Mouse (Mus musculus) midbrain, embryonic 15.5 days (tissue): ENCODE measurements around the gene Cerk. TPM values are rescaled to one million over a fixed set of nuclear protein-coding genes. Genes with fewer than 3 reads are reported as not detected.
A peak's percentile ranks its signal among the peaks of the same experiment; 100 is the strongest.

Source experiments
- ATAC-seq: fragments of 200-750 bp; cut with Nextera tagmentation; replicated peaks from 2 replicates; pipeline ENCODE4 v1.8.0; 2017; ENCODE audit warnings: moderate TSS enrichment
- H3K27ac ChIP-seq: fragments of 300-500 bp; sonication (generic); 2 replicates; pipeline ENCODE4 v1.5.1; 2015; ENCODE audit warnings: mild to moderate bottlenecking, inconsistent platforms
- H3K27me3 ChIP-seq: fragments of 300-500 bp; sonication (generic); replicated peaks from 2 replicates; pipeline ENCODE4 v1.6.1; 2015; ENCODE audit warnings: inconsistent platforms
- H3K36me3 ChIP-seq: fragments of 300-500 bp; sonication (generic); replicated peaks from 2 replicates; pipeline ENCODE4 v1.6.1; 2015; ENCODE audit warnings: inconsistent platforms
- H3K4me1 ChIP-seq: fragments of 300-500 bp; sonication (generic); 2 replicates; pipeline ENCODE4 v1.6.1; 2015; ENCODE audit warnings: inconsistent platforms
- H3K4me2 ChIP-seq: fragments of 300-500 bp; sonication (generic); 2 replicates; pipeline ENCODE4 v1.6.1; 2015; ENCODE audit warnings: inconsistent platforms, mild to moderate bottlenecking, moderate library complexity
- H3K4me3 ChIP-seq: fragments of 300-500 bp; sonication (generic); 2 replicates; pipeline ENCODE4 v1.5.1; 2015; ENCODE audit warnings: mild to moderate bottlenecking, inconsistent platforms
- H3K9ac ChIP-seq: fragments of 300-500 bp; sonication (generic); 2 replicates; pipeline ENCODE4 v1.6.1; 2015; ENCODE audit warnings: mild to moderate bottlenecking, inconsistent platforms
- H3K9me3 ChIP-seq: fragments of 300-500 bp; sonication (generic); 2 replicates; pipeline ENCODE4 v1.6.1; 2016; ENCODE audit warnings: inconsistent platforms
- WGBS: fragments of 180-500 bp; shearing (Covaris S2); methylation state at CpG from one replicate; pipeline ENCODE4 v1.1.7; 2015; ENCODE audit warnings: mixed read lengths; 5-methylcytosine and 5-hydroxymethylcytosine counted together
- polyA plus RNA-seq: library from polyadenylated mRNA; unstranded; fragments of >200 nt; fragmentation: Nextera tagmentation; extraction: Ambion mirVana; gene quantifications from 2 replicates; pipeline ENCODE4 v1.2.1, GENCODE M21; 2015

Gene Cerk
- polyA plus RNA-seq, 1 experiment from 2014 or later: 25.8 TPM

DNA sequence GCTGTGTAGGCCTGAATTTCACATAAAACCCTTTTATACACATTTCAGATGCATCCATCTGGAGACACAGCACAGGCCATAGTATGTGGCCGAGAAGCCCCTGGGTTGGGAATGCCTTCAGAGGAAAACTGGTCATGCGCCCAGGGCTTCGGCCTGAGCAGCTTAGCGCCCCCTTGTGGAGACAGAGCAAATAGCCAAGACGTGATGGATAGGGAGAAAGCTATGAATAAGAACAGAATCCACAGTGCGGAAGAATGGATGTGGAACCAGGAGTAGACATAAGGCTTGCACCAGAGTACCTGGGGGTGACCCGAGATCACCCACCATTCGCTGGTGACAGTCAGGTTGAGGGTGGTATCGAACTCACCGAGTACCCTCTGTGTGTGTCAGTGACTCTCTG is 45.6 kb downstream of the Cerk start:
- WGBS: 27% methylated on average over 10 of the region's 10 CpGs
- ATAC-seq: 0 out of 2 replicates have a peak, but pooled peaks have one; percentile 18
- Histone ChIP-seq H3K9ac (no peak overlapping the region), H3K27me3 (no peaks in the 10 kb centered on the region), H3K36me3 (peaks cover 11% of the 10 kb centered on the region), H3K4me2 (no peak overlapping the region), H3K4me3 (no peak overlapping the region), H3K4me1 (no peaks in the 10 kb centered on the region), H3K9me3 (no peaks in the 10 kb centered on the region), H3K27ac (0 out of 2 replicates have a peak overlapping the region, but pooled peaks have one; percentile 10)

DNA sequence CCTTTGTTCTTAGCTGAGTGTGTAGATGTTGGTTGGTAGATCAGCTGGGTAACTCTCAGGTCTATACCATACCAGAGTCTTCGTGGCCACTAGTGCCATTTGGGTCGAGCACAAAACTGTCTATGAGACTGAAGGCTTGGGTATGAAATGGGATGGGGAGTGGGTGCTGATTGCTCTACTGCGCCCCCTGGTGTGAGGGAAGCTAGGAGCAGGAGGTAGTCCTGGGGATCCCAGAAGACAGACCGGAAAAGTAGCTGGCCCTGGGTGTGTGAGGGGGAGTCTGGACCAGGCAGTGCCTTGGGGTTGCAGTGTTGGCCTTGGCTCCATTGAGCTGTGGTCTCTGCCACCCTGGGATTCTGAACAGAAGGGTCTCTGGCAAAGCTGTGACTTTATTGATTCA is 48.3 kb downstream of the Cerk start:
- H3K4me3 ChIP-seq: no peak overlapping the region
- no peaks in the 10 kb centered on the region for H3K9me3 ChIP-seq
- peaks cover 9% of the 10 kb centered on the region for H3K36me3 ChIP-seq
- H3K4me1 ChIP-seq: 0 out of 2 replicates have a peak, but pooled peaks cover 6% of the 10 kb centered on the region
- H3K27me3 ChIP-seq: no peaks in the 10 kb centered on the region
- ATAC-seq: no peak
- no peak overlapping the region for H3K4me2 ChIP-seq
- H3K9ac ChIP-seq: no peak overlapping the region
- 71% methylated on average over 4 of the region's 4 CpGs for WGBS
- H3K27ac ChIP-seq: no peak overlapping the region

DNA sequence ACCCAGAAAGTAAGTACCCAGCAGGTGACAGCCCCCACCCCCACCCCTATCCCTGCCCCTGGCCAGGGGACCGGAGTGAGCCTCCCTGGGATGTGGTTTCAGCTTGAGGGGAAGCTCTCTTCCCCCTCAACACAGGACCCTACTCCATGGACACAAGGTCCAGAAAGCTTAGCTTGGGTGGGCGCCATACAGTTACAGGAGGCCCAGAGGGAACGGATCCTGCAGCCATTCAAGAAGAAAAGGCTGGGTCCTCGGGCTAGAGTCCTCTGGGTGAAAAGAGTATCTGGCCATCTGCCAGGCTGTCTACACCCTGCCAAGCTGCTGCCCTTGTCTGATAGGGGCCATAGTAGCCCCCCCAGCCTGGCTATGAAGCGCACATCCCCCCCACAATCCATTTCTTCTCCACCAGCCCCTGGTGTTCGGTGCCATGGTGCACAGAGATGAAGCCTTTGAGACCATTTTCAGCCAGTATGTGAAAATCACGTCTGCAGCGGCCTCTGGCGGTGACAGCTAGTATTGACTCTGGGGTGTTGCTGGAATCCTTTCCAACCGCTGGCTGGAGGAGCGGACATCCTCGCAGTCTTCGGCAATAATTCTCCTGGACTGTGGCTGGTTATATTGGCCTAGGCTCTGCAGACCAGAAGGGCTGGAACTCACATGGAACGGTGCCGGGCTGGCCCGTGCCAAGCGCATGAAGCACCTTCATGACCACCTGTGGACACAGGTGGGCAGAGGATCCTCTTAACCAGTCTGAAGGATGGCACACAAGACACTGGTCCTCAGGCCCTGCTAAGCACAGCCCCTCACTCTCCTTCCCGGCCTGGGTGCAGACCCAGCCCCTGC is 50.8 kb downstream of the Cerk start:
- Histone ChIP-seq H3K9me3 (no peaks in the 10 kb centered on the region), H3K4me3 (no peak overlapping the region), H3K4me1 (0 out of 2 replicates have a peak, but pooled peaks cover 6% of the 10 kb centered on the region), H3K4me2 (no peak overlapping the region), H3K27me3 (no peaks in the 10 kb centered on the region), H3K36me3 (peaks cover 15% of the 10 kb centered on the region), H3K9ac (no peak overlapping the region), H3K27ac (peak overlapping the region; percentile 54)
- WGBS: 43% methylated on average over 18 of the region's 18 CpGs
- ATAC-seq: peak; percentile 48

DNA sequence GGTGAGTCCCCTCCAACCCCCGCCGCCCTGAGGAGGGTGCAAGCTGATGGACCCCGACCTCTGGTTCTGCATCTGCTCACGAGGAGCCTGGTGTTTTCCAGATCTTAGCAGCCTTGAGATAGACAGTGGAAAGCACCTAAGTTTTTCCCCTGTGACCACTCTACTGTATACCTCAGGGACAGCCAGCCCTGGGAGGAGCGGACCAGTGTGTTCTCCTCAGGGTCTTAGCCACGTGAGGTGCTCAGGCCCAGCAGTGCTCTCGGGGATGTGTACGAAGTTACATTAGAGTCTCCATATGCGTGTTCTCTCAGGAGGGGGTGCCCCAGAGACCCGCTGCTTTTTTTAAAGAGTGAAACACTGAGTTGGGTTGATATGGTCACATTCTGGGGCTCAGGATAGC is 55.3 kb downstream of the Cerk start:
- H3K27me3 ChIP-seq: no peaks in the 10 kb centered on the region
- H3K4me2 ChIP-seq: no peak overlapping the region
- 0 out of 2 replicates have a peak, but pooled peaks cover 6% of the 10 kb centered on the region for H3K4me1 ChIP-seq
- ATAC-seq: no peak
- H3K9ac ChIP-seq: no peak overlapping the region
- WGBS: 95% methylated on average over 10 of the region's 10 CpGs
- no peak overlapping the region for H3K27ac ChIP-seq
- peaks cover 39% of the 10 kb centered on the region for H3K36me3 ChIP-seq
- no peak overlapping the region for H3K4me3 ChIP-seq
- H3K9me3 ChIP-seq: no peaks in the 10 kb centered on the region

DNA sequence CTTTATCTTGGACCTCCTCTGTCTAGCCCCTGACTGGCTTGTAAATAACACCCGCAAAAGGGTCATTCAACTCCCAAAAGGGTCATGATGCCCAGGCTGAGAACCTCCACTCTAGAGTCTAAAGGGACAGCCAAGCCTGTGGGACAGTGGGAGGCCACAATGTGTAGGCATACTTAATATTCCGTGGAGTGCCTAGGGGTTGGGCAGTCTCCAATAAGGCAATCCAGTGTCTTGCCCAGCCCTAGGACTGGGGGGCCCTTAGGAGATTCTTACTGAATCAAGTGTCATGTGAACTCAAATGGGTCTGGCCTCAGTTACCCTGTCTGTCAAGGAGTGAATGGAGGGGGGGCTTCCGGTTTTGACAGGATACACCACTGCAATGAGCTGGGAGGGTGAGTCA is 56.9 kb downstream of the Cerk start:
- H3K27me3 ChIP-seq: no peaks in the 10 kb centered on the region
- H3K9ac ChIP-seq: no peak overlapping the region
- H3K27ac ChIP-seq: no peak overlapping the region
- H3K4me1 ChIP-seq: 0 out of 2 replicates have a peak, but pooled peaks cover 3% of the 10 kb centered on the region
- ATAC-seq: no peak
- WGBS: 83% methylated on average over 3 of the region's 3 CpGs
- H3K9me3 ChIP-seq: no peaks in the 10 kb centered on the region
- H3K4me3 ChIP-seq: no peak overlapping the region
- peaks cover 39% of the 10 kb centered on the region for H3K36me3 ChIP-seq
- H3K4me2 ChIP-seq: no peak overlapping the region

DNA sequence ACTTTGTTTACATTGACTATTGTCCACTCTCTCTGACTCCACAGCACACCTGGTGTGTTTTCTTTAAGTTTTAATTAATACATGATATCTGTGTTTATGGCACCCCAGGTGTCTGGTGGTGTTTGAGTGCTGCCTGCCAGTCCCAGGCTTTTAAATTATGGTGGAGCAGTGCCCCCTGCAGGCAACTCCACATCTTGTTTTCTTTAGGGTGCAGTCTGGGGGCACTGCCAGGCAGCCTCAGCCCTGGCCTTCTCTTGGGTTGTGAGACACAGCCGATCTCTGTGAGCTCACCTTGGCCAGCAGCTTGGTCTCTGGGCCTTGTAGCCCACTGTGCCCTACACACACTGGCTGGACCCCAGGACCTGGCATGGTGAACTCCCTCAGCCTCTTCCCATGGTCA is 61.6 kb downstream of the Cerk start:
- Histone ChIP-seq H3K9me3 (no peaks in the 10 kb centered on the region), H3K36me3 (peaks cover 46% of the 10 kb centered on the region), H3K9ac (no peak overlapping the region), H3K27me3 (no peaks in the 10 kb centered on the region), H3K4me2 (no peak overlapping the region), H3K27ac (no peak overlapping the region), H3K4me3 (no peak overlapping the region), H3K4me1 (0 out of 2 replicates have a peak, but pooled peaks cover 3% of the 10 kb centered on the region)
- WGBS: 36% methylated on average over 1 of the region's 1 CpGs
- ATAC-seq: peak; percentile 28; the same call in 1 of the 2 replicates

DNA sequence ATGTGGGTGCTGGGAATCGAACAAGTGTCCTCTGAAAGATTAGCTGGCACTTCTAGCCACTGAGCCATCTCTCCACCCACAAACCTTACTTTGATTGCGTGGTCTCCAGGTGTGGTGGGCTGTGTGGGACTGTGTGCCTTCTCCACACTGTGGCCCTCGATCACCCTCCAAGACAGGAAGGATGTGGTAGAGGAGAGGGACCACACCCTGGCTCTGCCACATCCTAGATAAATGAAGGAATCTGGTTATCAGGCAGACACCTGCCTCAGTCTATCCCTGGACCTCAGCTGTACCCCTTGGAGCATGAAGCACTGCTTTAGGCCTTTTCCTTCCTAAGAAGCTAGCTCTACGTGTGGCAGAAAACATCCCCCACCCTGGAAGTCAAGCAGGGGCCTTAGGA is 62.5 kb downstream of the Cerk start:
- Histone ChIP-seq H3K9ac (no peak overlapping the region), H3K4me1 (0 out of 2 replicates have a peak, but pooled peaks cover 3% of the 10 kb centered on the region), H3K9me3 (no peaks in the 10 kb centered on the region), H3K4me3 (no peak overlapping the region), H3K36me3 (peaks cover 42% of the 10 kb centered on the region), H3K4me2 (no peak overlapping the region), H3K27me3 (no peaks in the 10 kb centered on the region), H3K27ac (no peak overlapping the region)
- no peak for ATAC-seq
- 99% methylated on average over 4 of the region's 4 CpGs for WGBS

DNA sequence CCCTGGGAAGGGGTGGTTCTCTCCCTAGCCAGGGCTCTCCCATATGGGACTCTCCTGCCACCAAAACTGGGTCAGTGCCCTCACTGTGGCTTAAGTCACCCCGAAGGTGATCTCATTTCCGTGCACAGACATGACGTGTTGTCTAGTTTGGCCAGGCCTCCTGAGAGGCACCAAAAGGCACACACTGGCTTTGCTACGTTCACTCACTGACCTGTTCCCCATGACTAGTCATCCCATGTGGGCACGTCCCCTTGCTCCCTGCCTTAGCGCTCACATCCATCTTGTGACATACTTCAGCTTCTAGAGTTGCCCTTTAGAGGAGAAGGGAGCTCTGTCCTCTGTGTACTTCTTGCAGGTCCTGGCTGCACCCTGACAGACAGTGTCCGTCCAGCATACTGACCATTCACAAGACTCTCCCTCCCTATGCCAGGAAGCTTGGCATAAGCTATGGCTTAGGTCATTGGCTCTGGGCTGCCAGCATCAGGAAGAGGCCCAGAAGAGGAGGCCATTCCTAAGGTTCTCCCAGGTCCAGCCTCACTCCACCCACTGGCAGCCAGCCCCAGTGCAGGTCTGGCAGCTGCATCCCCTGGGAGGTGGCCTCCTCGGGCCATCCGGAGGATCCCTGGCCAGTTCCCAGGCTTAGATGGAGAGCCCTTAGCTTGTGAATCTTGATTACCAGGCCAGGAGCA is 63.5 kb downstream of the Cerk start:
- Histone ChIP-seq H3K27me3 (no peaks in the 10 kb centered on the region), H3K27ac (no peak overlapping the region), H3K9ac (no peak overlapping the region), H3K9me3 (no peaks in the 10 kb centered on the region), H3K4me3 (no peak overlapping the region), H3K4me2 (no peak overlapping the region), H3K36me3 (peaks cover 32% of the 10 kb centered on the region), H3K4me1 (peaks cover 3% of the 10 kb centered on the region; the same call in 1 of the 2 replicates)
- 91% methylated on average over 9 of the region's 9 CpGs for WGBS
- no peak for ATAC-seq

DNA sequence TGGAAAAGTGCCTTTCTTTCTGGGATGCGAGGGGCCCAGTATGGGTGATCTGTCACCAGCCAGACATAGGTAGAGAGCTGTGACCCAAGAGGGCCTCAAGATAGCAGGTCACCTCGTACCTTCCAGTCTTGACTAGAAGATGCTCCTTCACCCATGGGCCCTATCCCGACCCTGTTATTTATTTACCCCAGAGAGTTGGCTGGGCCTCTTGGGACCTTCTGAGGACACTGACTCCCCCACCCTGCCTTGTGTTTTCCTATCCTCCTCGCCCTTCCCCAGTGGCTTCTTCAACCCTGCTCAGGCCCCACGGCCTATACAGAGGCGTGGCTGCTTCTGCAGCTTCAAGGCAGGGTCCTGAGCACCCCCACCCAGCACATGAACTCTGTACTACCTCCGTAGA is 66.8 kb downstream of the Cerk start:
- Histone ChIP-seq H3K9me3 (no peaks in the 10 kb centered on the region), H3K27ac (no peak overlapping the region), H3K36me3 (peaks cover 28% of the 10 kb centered on the region; the same call in 1 of the 2 replicates), H3K4me2 (no peak overlapping the region), H3K9ac (no peak overlapping the region), H3K27me3 (no peaks in the 10 kb centered on the region), H3K4me3 (no peak overlapping the region), H3K4me1 (peaks cover 5% of the 10 kb centered on the region)
- ATAC-seq: no peak
- 93% methylated on average over 7 of the region's 7 CpGs for WGBS

DNA sequence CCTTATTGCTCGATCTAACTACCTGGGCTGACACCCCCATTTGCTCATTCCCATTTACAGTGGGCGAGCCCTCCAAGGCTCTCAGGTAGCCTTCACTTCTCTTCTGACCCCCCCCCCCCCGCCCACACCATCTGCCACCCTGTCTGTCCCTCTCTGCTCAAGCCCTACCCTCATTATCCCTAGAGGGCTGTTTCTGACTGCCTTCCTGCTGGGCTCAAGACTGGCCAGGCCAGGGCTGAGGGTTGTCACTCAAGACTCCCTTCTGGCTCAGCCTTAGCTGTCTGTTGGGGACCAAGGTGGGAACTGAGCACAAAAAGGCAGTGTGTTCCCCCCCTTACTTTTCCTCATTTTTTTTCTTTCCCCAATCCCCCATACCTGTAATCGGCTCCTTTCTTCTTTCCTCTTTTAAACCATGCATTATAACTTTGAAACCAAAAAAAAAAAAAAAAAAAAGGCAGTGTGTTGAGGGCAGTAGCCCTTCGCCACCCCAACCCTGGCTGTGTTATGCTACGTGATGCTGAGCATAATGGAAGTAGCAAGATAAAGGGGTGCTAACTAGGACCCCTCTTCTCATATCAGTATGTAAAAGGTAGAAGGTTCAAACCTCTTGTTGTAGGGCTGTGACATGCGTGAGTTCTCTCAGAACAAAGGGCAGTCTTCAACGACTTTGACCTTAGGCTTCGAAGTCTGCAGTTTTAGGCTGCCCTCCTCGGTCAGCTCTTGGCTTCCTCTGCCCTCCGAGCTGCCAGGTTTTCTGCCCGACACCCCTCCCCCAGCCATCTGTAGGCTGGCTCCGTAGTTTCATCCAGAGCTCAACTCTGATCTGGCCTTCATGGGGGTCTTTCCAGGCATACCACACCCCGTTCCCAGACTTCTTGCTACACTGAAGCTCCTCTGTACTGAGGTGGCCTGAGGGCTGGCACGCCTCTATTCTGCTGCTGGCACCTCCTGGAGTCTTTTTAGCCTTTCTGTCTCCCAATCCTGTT is 68.5 kb downstream of the Cerk start:
- Histone ChIP-seq H3K4me3 (no peak overlapping the region), H3K9me3 (no peaks in the 10 kb centered on the region), H3K9ac (no peak overlapping the region), H3K4me2 (no peak overlapping the region), H3K27ac (0 out of 2 replicates have a peak overlapping the region, but pooled peaks have one; percentile 12), H3K4me1 (peaks cover 21% of the 10 kb centered on the region), H3K27me3 (no peaks in the 10 kb centered on the region), H3K36me3 (peaks cover 16% of the 10 kb centered on the region; the same call in 1 of the 2 replicates)
- 68% methylated on average over 15 of the region's 15 CpGs for WGBS
- ATAC-seq: no peak

DNA sequence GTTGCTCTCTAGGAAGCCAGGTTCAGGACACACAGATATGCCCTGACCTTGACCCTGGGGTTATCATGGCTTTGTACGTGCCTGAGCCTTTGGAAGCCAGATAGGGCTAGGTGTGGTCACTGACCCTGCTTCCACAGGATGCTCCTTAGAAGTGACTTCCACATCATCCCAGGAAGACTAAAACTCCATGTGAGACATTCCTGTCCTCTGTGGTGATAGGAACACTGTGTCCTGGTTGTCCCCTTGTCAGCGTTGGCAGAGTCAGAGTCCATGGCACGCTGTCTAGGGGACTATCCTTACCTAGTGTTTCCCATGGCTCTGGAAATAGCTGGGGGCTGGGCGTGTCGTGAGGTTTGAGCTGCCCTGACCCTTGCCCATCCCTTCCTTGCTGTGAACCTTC is 69.5 kb downstream of the Cerk start:
- H3K9ac ChIP-seq: no peak overlapping the region
- no peak overlapping the region for H3K27ac ChIP-seq
- peaks cover 25% of the 10 kb centered on the region for H3K4me1 ChIP-seq
- no peak overlapping the region for H3K4me3 ChIP-seq
- no peak for ATAC-seq
- H3K27me3 ChIP-seq: no peaks in the 10 kb centered on the region
- WGBS: 74% methylated on average over 5 of the region's 5 CpGs
- no peak overlapping the region for H3K4me2 ChIP-seq
- no peaks in the 10 kb centered on the region for H3K9me3 ChIP-seq
- H3K36me3 ChIP-seq: peaks cover 11% of the 10 kb centered on the region; the same call in 1 of the 2 replicates
